Mouse (Mus musculus) liver, embryonic 11.5 days (tissue): Measurements from ENCODE around the gene Jmjd8. TPM values are rescaled to one million over a fixed set of nuclear protein-coding genes. Genes with fewer than 3 reads are reported as not detected.
"Not testable (repeated sequence)": the region's sequence is repeated elsewhere in the genome, so short reads cannot be mapped to it uniquely, and the experiment has no call there.

ENCODE experiments used
- ATAC-seq: fragments of 200-750 bp; cut with Nextera tagmentation; replicated peaks from 2 replicates; pipeline ENCODE4 v1.8.0; 2017; ENCODE audit warnings: moderate number of reproducible peaks, mild to moderate bottlenecking, moderate TSS enrichment, moderate library complexity; ENCODE audit not compliant: low FRiP score
- DNase-seq: peaks from one replicate; pipeline ENCODE4 v3.0.0-alpha.2; 2017; ENCODE audit warnings: low spot score
- H3K27ac ChIP-seq: fragments of 300-500 bp; sonication (generic); 2 replicates; pipeline ENCODE4 v1.5.1; 2014; ENCODE audit warnings: mild to moderate bottlenecking, low read depth, low read length, control low read depth
- H3K27me3 ChIP-seq: fragments of 300-500 bp; sonication (generic); replicated peaks from 2 replicates; pipeline ENCODE4 v1.6.1; 2014; ENCODE audit warnings: low read length, mixed read lengths; ENCODE audit not compliant: control insufficient read depth, insufficient read depth
- H3K36me3 ChIP-seq: fragments of 300-500 bp; sonication (generic); 2 replicates; pipeline ENCODE4 v1.6.1; 2014; ENCODE audit warnings: mild to moderate bottlenecking, low read length, moderate library complexity, mixed read lengths; ENCODE audit not compliant: control insufficient read depth, insufficient read depth
- H3K4me1 ChIP-seq: fragments of 300-500 bp; sonication (generic); replicated peaks from 2 replicates; pipeline ENCODE4 v1.6.1; 2014; ENCODE audit warnings: low read length, mixed read lengths; ENCODE audit not compliant: control insufficient read depth, insufficient read depth
- H3K4me2 ChIP-seq: fragments of 300-500 bp; sonication (generic); 2 replicates; pipeline ENCODE4 v1.6.1; 2014; ENCODE audit warnings: mild to moderate bottlenecking, control low read depth, moderate library complexity
- H3K4me3 ChIP-seq: fragments of 300-500 bp; sonication (generic); 2 replicates; pipeline ENCODE4 v1.5.1; 2014; ENCODE audit warnings: low read depth, low read length, control low read depth
- H3K9ac ChIP-seq: fragments of 300-500 bp; sonication (generic); 2 replicates; pipeline ENCODE4 v1.6.1; 2014; ENCODE audit warnings: low read depth, low read length, control low read depth
- H3K9me3 ChIP-seq: fragments of 300-500 bp; sonication (generic); 2 replicates; pipeline ENCODE4 v1.6.1; 2016; ENCODE audit warnings: low read length, inconsistent platforms, mixed read lengths; ENCODE audit not compliant: control insufficient read depth
- WGBS: fragments of 180-500 bp; shearing (Covaris S2); extraction: QIAGEN DNeasy Blood & Tissue Kit; methylation state at CpG from one replicate; pipeline ENCODE4 v1.1.7; 2014; 5-methylcytosine and 5-hydroxymethylcytosine counted together
- polyA plus RNA-seq: library from polyadenylated mRNA; unstranded; fragments of >200 nt; fragmentation: Nextera tagmentation; extraction: Ambion mirVana; gene quantifications from 2 replicates; pipeline ENCODE4 v1.2.1, GENCODE M21; 2014

Gene Jmjd8
- polyA plus RNA-seq, 1 experiment from 2014 or later: 36.6 TPM

DNA sequence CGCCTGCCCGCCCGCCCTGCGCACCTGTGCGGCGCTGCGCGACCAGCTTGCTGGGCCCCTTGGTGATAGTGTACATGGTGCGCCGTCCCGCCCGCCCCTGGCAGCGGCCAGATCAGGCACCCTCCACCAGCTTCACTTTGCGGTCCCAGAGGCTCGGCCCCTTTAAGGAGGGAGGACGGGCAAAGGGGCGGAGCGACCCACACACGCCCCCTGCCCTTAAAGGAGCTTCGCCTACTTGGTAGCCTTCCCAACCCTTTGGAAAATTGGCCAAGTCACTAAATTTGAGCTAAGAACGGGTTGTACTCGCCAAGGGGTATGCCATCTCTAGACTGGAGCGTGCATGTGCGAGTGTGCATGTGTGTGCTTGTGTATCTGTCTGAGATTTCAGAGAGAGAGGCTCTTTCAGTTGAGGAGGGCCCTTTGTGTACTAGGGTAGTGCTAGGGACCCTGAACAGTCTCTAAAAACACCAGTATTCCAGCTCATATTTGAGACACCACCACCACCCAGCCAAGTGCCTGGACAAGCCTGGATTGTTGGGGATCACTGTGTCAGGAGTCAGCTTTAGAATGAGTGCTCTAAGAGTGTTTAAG lies 40.0 kb downstream of the Jmjd8 start, which contains the start of gene Mcrip2:
Mcrip2 (minus strand) TSS at position 164 of the 591 bp plus-strand sequence.
- WGBS: under 1% methylated on average over 24 of the region's 24 CpGs
- DNase-seq (peak; percentile 84), ATAC-seq (peak; percentile 83)
- H3K9ac ChIP-seq: peak within 1 kb of the TSS; percentile 82
- peaks cover 7% of the 10 kb centered on the region; the same call in 1 of the 2 replicates for H3K36me3 ChIP-seq
- peak within 1 kb of the TSS; percentile 70 for H3K27ac ChIP-seq
- no peaks in the 10 kb centered on the region for H3K9me3 ChIP-seq
- H3K4me1 ChIP-seq: peaks cover 14% of the 10 kb centered on the region
- peak within 1 kb of the TSS; percentile 93 for H3K4me2 ChIP-seq
- H3K4me3 ChIP-seq: peak within 1 kb of the TSS; percentile 86
- H3K27me3 ChIP-seq: no peaks in the 10 kb centered on the region

DNA sequence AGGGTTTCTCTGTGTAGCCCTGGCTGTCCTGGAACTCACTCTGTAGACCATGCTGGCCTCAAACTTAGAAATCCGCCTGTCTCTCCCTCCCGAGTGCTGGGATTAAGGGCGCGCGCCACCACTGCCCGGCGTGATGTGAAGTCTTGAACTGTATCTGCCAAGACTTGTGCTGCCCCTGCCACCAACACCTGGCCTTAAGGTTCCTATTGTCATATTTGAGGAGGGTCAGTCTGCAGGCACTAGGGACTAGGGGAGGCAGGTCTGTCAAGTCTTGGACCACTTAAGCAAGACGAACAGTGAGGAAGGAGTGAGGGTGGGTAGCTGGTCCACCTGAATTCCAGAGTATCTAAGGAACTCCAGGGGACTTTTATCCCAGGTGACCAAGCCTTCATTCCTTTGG lies 40.8 kb downstream of the Jmjd8 start:
- no peak for DNase-seq
- H3K27ac ChIP-seq: no peak overlapping the region
- no peak overlapping the region for H3K9ac ChIP-seq
- no peak for ATAC-seq
- no peak overlapping the region for H3K4me3 ChIP-seq
- no peaks in the 10 kb centered on the region for H3K9me3 ChIP-seq
- peaks cover 20% of the 10 kb centered on the region for H3K4me1 ChIP-seq
- no peak overlapping the region; the same call in 1 of the 2 replicates for H3K4me2 ChIP-seq
- no peaks in the 10 kb centered on the region for H3K27me3 ChIP-seq
- WGBS: 85% methylated on average over 8 of the region's 8 CpGs
- H3K36me3 ChIP-seq: peaks cover 4% of the 10 kb centered on the region; the same call in 1 of the 2 replicates

DNA sequence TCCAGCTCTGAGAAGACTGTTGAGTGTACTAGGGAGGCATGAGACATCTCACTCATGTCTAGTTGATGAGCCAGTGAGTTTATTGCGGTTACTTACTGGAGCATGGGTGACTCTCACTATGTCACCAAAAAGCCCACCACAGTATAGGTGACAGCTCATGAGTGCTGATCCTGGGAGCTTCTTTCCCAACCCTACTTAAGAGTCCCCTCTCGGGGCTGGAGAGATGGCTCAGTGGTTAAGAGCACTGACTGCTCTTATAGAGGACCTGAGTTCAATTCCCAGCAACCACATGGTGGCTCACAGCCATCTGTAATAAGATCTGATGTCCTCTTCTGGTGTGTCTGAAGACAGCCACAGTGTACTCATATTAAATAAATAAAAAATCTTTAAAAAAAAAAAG lies 41.3 kb downstream of the Jmjd8 start:
- 84% methylated on average over 2 of the region's 2 CpGs for WGBS

DNA sequence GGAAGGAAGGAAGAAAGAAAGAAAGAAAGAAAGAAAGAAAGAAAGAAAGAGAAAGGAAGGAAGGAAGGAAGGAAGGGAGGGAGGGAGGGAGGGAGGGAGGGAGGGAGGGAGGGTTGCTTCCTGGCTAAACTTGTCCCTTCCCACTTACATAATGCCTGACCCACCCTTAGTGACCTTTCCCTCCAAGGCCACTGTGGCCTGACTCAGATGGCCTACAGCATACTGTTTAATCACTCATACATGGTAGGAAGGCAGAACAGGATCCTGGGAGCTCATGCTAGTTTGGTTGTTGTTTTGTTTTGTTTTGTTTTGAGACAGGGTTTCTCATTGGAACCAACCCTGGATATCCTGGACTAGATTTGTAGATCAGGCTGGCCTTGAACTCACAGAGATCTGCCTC lies 42.9 kb downstream of the Jmjd8 start:
- DNase-seq, H3K27me3 ChIP-seq, H3K27ac ChIP-seq, H3K4me2 ChIP-seq, H3K36me3 ChIP-seq, H3K9me3 ChIP-seq, ATAC-seq, H3K9ac ChIP-seq, H3K4me3 ChIP-seq: not testable (repeated sequence)
- peaks cover 28% of the 10 kb centered on the region for H3K4me1 ChIP-seq

More for the DNA sequence above, 41.3 kb downstream of the Jmjd8 start:
- no peak for ATAC-seq
- no peak for DNase-seq
- Histone ChIP-seq H3K9ac (no peak overlapping the region), H3K36me3 (peaks cover 4% of the 10 kb centered on the region; the same call in 1 of the 2 replicates), H3K27ac (no peak overlapping the region), H3K4me1 (peaks cover 20% of the 10 kb centered on the region), H3K27me3 (no peaks in the 10 kb centered on the region), H3K9me3 (no peaks in the 10 kb centered on the region), H3K4me2 (no peak overlapping the region), H3K4me3 (no peak overlapping the region)

DNA sequence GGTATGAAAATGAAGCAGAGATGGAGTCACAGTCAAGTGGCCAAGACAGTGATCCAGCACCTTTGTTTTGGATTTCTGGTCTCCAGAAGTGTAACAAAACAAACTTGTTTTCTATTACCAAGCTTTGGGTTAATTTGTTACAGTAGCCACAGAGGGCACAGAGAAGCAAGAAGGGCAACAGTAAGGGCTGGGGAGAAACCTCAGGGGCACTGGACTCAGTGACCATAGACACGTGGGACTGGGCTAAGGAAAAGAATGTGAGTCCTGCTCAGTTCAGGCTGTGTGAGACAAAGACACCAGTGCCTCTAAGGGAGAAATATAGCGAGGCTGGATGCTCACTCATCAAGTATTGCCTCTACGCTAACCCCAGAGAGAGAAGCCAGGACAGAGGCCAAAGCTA lies 44.0 kb downstream of the Jmjd8 start:
- 83% methylated on average over 3 of the region's 3 CpGs for WGBS
- no peaks in the 10 kb centered on the region for H3K36me3 ChIP-seq
- DNase-seq (no peak), ATAC-seq (no peak)
- no peaks in the 10 kb centered on the region for H3K9me3 ChIP-seq
- H3K27me3 ChIP-seq: no peaks in the 10 kb centered on the region
- H3K4me1 ChIP-seq: peaks cover 31% of the 10 kb centered on the region
- no peak overlapping the region for H3K4me2 ChIP-seq
- H3K4me3 ChIP-seq: no peak overlapping the region
- no peak overlapping the region for H3K9ac ChIP-seq
- H3K27ac ChIP-seq: no peak overlapping the region

DNA sequence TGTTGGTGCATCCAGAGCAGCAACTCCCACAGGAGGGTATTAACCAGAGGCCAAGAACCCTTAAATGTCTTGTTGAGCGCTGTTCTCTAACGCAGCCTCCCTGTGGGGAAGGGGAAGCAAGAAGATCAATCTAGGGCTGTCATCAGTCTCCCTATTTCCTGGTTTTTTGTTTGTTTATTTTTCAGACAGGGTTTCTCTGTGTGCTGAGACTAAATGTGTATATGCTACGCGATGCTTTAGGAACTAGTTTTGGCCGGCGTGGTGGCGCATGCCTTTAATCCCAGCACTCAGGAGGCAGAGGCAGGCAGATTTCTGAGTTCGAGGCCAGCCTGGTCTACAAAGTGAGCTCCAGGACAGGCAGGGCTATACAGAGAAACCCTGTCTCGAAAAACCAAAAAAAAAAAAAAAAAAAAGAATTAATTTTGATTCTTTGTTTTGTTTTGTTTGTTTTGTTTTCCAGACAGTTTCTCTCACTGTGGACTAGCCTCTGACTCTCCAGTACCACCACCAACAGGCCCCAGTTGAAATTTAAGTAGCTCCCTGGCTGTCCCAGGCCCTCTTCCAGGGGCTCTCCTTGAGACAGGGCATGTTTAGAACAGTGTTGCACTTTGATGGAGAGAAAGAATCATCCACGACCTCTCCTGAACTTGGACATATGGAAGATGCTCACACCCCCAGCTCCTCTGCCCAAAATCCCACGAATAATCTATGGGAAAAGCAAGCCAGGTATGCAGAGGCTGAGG lies 44.9 kb downstream of the Jmjd8 start:
- Histone ChIP-seq H3K9ac (no peak overlapping the region), H3K4me3 (peak overlapping the region; percentile 73), H3K4me2 (peak overlapping the region; percentile 88), H3K9me3 (no peaks in the 10 kb centered on the region), H3K36me3 (no peaks in the 10 kb centered on the region), H3K4me1 (peaks cover 26% of the 10 kb centered on the region), H3K27ac (0 out of 2 replicates have a peak overlapping the region, but pooled peaks have one; percentile 51), H3K27me3 (no peaks in the 10 kb centered on the region)
- ATAC-seq (no peak), DNase-seq (no peak)
- 79% methylated on average over 11 of the region's 11 CpGs for WGBS

DNA sequence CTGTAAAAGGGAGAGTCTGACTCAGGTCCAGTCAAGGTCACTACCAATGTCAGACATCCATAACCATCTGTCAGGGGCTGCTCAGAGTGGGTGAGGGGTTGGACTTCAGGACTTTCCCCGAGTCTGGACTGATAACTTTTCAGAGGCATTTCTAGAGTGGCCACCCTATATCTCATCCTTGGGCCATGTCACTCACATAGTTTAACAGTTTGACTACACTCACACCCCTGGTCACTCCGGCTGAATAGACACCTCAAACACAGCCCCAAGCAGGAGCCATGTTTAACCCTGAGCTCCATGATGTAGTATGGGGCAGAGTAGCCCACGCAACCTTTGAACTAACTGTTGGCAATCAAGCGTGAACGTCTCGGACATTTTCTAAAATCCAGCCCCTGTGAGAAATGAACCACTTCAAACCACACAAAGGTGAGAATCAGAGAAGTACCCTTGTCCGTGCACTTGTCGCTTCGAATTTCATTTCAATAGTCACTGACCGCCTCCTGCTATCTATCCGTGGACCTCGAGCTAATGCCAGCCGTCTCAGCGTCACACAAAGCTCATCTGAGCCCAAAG lies 45.6 kb downstream of the Jmjd8 start:
- Histone ChIP-seq H3K36me3 (peaks cover 3% of the 10 kb centered on the region; the same call in 1 of the 2 replicates), H3K9ac (peak overlapping the region; percentile 55), H3K27ac (peak overlapping the region; percentile 51), H3K4me1 (peaks cover 24% of the 10 kb centered on the region), H3K9me3 (no peaks in the 10 kb centered on the region), H3K27me3 (no peaks in the 10 kb centered on the region), H3K4me2 (peak overlapping the region; percentile 88), H3K4me3 (peak overlapping the region; percentile 73)
- DNase-seq (no peak), ATAC-seq (no peak)
- 11% methylated on average over 14 of the region's 14 CpGs for WGBS

DNA sequence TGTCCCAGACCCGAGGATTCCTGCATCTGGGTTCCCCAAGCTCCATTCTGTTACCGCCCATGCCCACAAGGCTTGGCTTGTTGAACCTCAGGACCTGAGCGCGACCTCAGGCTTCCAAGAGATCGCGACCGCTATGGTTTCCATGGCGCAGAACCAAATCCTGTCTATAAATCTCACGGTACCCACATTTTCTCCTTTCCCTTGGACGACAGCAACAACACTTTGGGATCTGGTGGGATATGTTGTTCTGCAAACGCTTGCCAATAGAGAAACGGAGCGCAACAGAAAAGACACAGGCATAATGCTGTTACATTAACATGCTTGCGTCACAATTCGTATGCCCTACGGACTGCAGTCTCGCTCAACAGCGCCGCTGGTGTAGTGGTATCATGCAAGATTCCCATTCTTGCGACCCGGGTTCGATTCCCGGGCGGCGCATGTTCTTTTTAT lies 46.1 kb downstream of the Jmjd8 start, which contains the start of gene Mettl26:
Mettl26 (plus strand) TSS at position 354 of the 450 bp plus-strand sequence.
- Histone ChIP-seq H3K9ac (peak within 1 kb of the TSS; percentile 75), H3K4me3 (peak within 1 kb of the TSS; percentile 73), H3K4me2 (peak within 1 kb of the TSS; percentile 88), H3K27ac (peak within 1 kb of the TSS; percentile 86), H3K36me3 (peaks cover 3% of the 10 kb centered on the region; the same call in 1 of the 2 replicates), H3K9me3 (no peaks in the 10 kb centered on the region), H3K27me3 (no peaks in the 10 kb centered on the region), H3K4me1 (peaks cover 26% of the 10 kb centered on the region)
- peak; percentile 97 for DNase-seq
- WGBS: under 1% methylated on average over 25 of the region's 25 CpGs
- peak; percentile 76 for ATAC-seq
